Mouse (Mus musculus): ENCODE measurements at regions not wholly inside any gene's neighbourhood (a gene's known extent, or its start where the extent isn't known, plus 50 kb on each side); places are given as distances from the start of the nearest gene placed in this dataset.
A peak's percentile ranks its signal among the peaks of the same experiment; 100 is the strongest.
"Not testable (repeated sequence)": the region's sequence is repeated elsewhere in the genome, so short reads cannot be mapped to it uniquely, and the experiment has no call there.

- H3K27me3 ChIP-seq; POLR2A ChIA-PET; ATAC-seq; DNase-seq (ENCODE audit: low read depth, low spot score): not testable (repeated sequence)
- CTCF ChIA-PET = interaction anchor here (1.6 kb wide), 1 partner anchor 18 kb away, joined by 3 read pairs; no protein-coding TSS in a partner anchor
- in situ Hi-C loops (cut with MboI; ENCODE audit: low pct_unique_long_range_greater_than_20kb) = loop anchor here (10.0 kb wide), 2 partner anchors 104 to 244 kb away; no protein-coding TSS in a partner anchor
These were observed 90.8 kb upstream of the Srd5a2 start for GRCm38 (mm10) chr17:74138517-74138916.

GRCm38 (mm10) chr17:74134976-74135375 lies 87.3 kb upstream of the Srd5a2 start:
- POLR2A ChIA-PET = no interaction called here
- no peak for DNase-seq (ENCODE audit: low read depth, low spot score)
- in situ Hi-C loops (cut with MboI; ENCODE audit: low pct_unique_long_range_greater_than_20kb) = loop anchor here (10.0 kb wide), 2 partner anchors 100 to 240 kb away; no protein-coding TSS in a partner anchor
- TF ChIP-seq CTCF (IDR thresholded peaks at IDR 0.05) = peak; percentile 75
- ATAC-seq = no peak
- CTCF ChIA-PET = no interaction called here
- no peaks in the 10 kb centered on the region for H3K27me3 ChIP-seq

GRCm38 (mm10) chr17:74131534-74131933 lies 83.8 kb upstream of the Srd5a2 start:
- DNase-seq (ENCODE audit: low read depth, low spot score) = no peak
- no peak for TF ChIP-seq CTCF (IDR thresholded peaks at IDR 0.05)
- H3K27me3 ChIP-seq = no peaks in the 10 kb centered on the region
- ChIA-PET CTCF (no interaction called here), POLR2A (interaction anchor here (0.7 kb wide), 1 partner anchor 11 kb away, joined by 3 read pairs; no protein-coding TSS in a partner anchor)
- in situ Hi-C loops (cut with MboI; ENCODE audit: low pct_unique_long_range_greater_than_20kb) = loop anchor here (10.0 kb wide), 2 partner anchors 97 to 237 kb away; no protein-coding TSS in a partner anchor
- ATAC-seq = no peak

GRCm38 (mm10) chr17:74122944-74123343 lies 75.2 kb upstream of the Srd5a2 start:
- ATAC-seq (peak; percentile 35), DNase-seq (ENCODE audit: low read depth, low spot score) (no peak)
- POLR2A ChIA-PET = no interaction called here
- CTCF ChIA-PET = no interaction called here
- in situ Hi-C loops (cut with MboI; ENCODE audit: low pct_unique_long_range_greater_than_20kb) = no loop called here
- TF ChIP-seq CTCF (IDR thresholded peaks at IDR 0.05) = no peak
- peaks cover 9% of the 10 kb centered on the region for H3K27me3 ChIP-seq

- no peak for TF ChIP-seq CTCF (IDR thresholded peaks at IDR 0.05)
- CTCF ChIA-PET = interaction anchor here (1.1 kb wide), 1 partner anchor 18 kb away, joined by 3 read pairs; no protein-coding TSS in a partner anchor
- ATAC-seq (no peak), DNase-seq (ENCODE audit: low read depth, low spot score) (no peak)
- peaks cover 19% of the 10 kb centered on the region for H3K27me3 ChIP-seq
- POLR2A ChIA-PET = no interaction called here
- in situ Hi-C loops (cut with MboI; ENCODE audit: low pct_unique_long_range_greater_than_20kb) = no loop called here
These were observed 73.3 kb upstream of the Srd5a2 start for GRCm38 (mm10) chr17:74120969-74121368.
